In genomic region chr14:45325471-45325870, GRCm38 (mm10) we compare ENCODE assay signal across 11 mouse cellular contexts. TPM values are rescaled to one million over a fixed set of nuclear protein-coding genes. Genes with fewer than 3 reads are reported as not detected.
DNase-seq lines count a peak whose midpoint lies in the region; ATAC-seq and TF ChIP-seq lines count a peak whose summit lies in the region.
"Had no signal": no experiment of that assay in that cellular context is flagged by ENCODE, and none has a peak within 500 bp of the region (broad histone marks: within the 10 kb centered on the region; RNA-seq: fewer than 3 reads in every experiment).

No protein-coding gene starts in this region.

- no peak for ATAC-seq in kidney, embryonic 14.5 days (ENCODE audit: low FRiP score, low TSS enrichment)
- no peak for ATAC-seq in embryonic facial prominence, embryonic 14.5 days (ENCODE audit: low read depth)
- ATAC-seq in megakaryocyte, adult 5-6 weeks (ENCODE audit: poor library complexity, severe bottlenecking), result peak; percentile 61
- ATAC-seq in hindbrain, embryonic 12.5 days (ENCODE audit: low FRiP score), result no peak

- no peak overlapping the region for H3K27ac ChIP-seq in kidney, embryonic 14.5 days (ENCODE audit: low read depth, low read length)
- peak overlapping the region; percentile 75 for H3K27ac ChIP-seq in MEL (ENCODE audit: control insufficient read depth, low read depth, low read length)
- no peak overlapping the region for H3K27ac ChIP-seq in embryonic facial prominence, embryonic 14.5 days (replicated peaks; ENCODE audit: low read depth, low read length)
- H3K27ac ChIP-seq in hindbrain, embryonic 12.5 days, result no peak overlapping the region
- H3K27ac ChIP-seq: midbrain, embryonic 12.5 days had no signal

- no peaks in the 10 kb centered on the region for H3K27me3 ChIP-seq in kidney, embryonic 14.5 days (ENCODE audit: control insufficient read depth, insufficient read depth, low read length)
- H3K27me3 ChIP-seq in MEL (ENCODE audit: control insufficient read depth in 1 of 2, insufficient read depth in 2 of 2, low read length in 2 of 2), result no peaks in the 10 kb centered on the region
- H3K27me3 ChIP-seq in embryonic facial prominence, embryonic 14.5 days (replicated peaks; ENCODE audit: control insufficient read depth, insufficient read depth, low read length), result no peaks in the 10 kb centered on the region
- H3K27me3 ChIP-seq in hindbrain, embryonic 12.5 days, result no peaks in the 10 kb centered on the region
- H3K27me3 ChIP-seq: midbrain, embryonic 12.5 days had no signal

- H3K4me2 ChIP-seq in kidney, embryonic 14.5 days (replicated peaks; ENCODE audit: low read depth, low read length), result no peak overlapping the region
- H3K4me2 ChIP-seq in embryonic facial prominence, embryonic 14.5 days (ENCODE audit: low read depth, low read length), result no peak overlapping the region
- no peak overlapping the region for H3K4me2 ChIP-seq in hindbrain, embryonic 12.5 days (replicated peaks)
- H3K4me2 ChIP-seq: midbrain, embryonic 12.5 days had no signal

- no peak for TF ChIP-seq POLR2A in MEL (IDR thresholded peaks at IDR 0.05; ENCODE audit: control insufficient read depth in 1 of 2, insufficient read depth in 1 of 2, low read depth in 1 of 2, low read length in 2 of 2, poor library complexity in 1 of 2)

- peaks cover 8% of the 10 kb centered on the region for H3K79me2 ChIP-seq in MEL (ENCODE audit: control insufficient read depth, insufficient read depth, low read length, poor library complexity)

- no peak for TF ChIP-seq RAD21 in MEL (IDR thresholded peaks at IDR 0.05; ENCODE audit: low read depth, low read length)

- no peak for TF ChIP-seq CTCF in MEL (IDR thresholded peaks at IDR 0.05 in 2 of 3, conservative IDR thresholded peaks at IDR 0.05 in 1 of 3; ENCODE audit: control insufficient read depth in 1 of 3, insufficient read depth in 1 of 3, low read depth in 2 of 3, low read length in 3 of 3, poor library complexity in 1 of 3, severe bottlenecking in 1 of 3)

- no peaks in the 10 kb centered on the region for H3K36me3 ChIP-seq in kidney, embryonic 14.5 days (ENCODE audit: control insufficient read depth, insufficient read depth, low read length)
- H3K36me3 ChIP-seq in MEL (ENCODE audit: control insufficient read depth in 1 of 2, insufficient read depth in 2 of 2, low read length in 2 of 2), result peaks cover 0 to 52% of the 10 kb centered on the region in 2 experiments; a peak in 2 of 4 replicates
- H3K36me3 ChIP-seq in embryonic facial prominence, embryonic 14.5 days (ENCODE audit: control insufficient read depth, insufficient read depth, low read length), result no peaks in the 10 kb centered on the region
- H3K36me3 ChIP-seq in hindbrain, embryonic 12.5 days, result no peaks in the 10 kb centered on the region
- H3K36me3 ChIP-seq: midbrain, embryonic 12.5 days had no signal

- DNase-seq in kidney, adult 11 months, result peak; percentile 18
- peak; percentile 63 for DNase-seq in MEL (ENCODE audit: low read depth, low spot score)
- peak; percentile 23 for DNase-seq in embryonic facial prominence, embryonic 14.5 days (ENCODE audit: low spot score)
- DNase-seq in gastrocnemius, postnatal 25 days, result no peak
- DNase-seq in kidney, postnatal 25 days, result no peak
- DNase-seq: cerebellum, adult 9-10 months; thymus, postnatal 25 days had no signal

- no peak overlapping the region for H3K4me3 ChIP-seq in kidney, embryonic 14.5 days (ENCODE audit: low read length)
- no peak overlapping the region for H3K4me3 ChIP-seq in MEL (ENCODE audit: control insufficient read depth in 1 of 2, insufficient read depth in 1 of 2, low read depth in 2 of 2, low read length in 2 of 2)
- no peak overlapping the region for H3K4me3 ChIP-seq in embryonic facial prominence, embryonic 14.5 days (ENCODE audit: low read depth, low read length)
- H3K4me3 ChIP-seq in hindbrain, embryonic 12.5 days, result no peak overlapping the region
- H3K4me3 ChIP-seq: midbrain, embryonic 12.5 days had no signal

- TF ChIP-seq EP300 in MEL (IDR thresholded peaks at IDR 0.05; ENCODE audit: low read depth in 1 of 2, low read length in 2 of 2), result peak in 1 of 2 experiments; percentile 35; a peak in 1 of 4 replicates

- H3K9ac ChIP-seq in kidney, embryonic 14.5 days (ENCODE audit: low read depth, low read length), result no peak overlapping the region
- peak overlapping the region; percentile 24; the same call in 1 of the 2 replicates for H3K9ac ChIP-seq in MEL (ENCODE audit: control insufficient read depth, low read depth, low read length, poor library complexity, severe bottlenecking)
- no peak overlapping the region for H3K9ac ChIP-seq in embryonic facial prominence, embryonic 14.5 days (ENCODE audit: low read depth, low read length)
- no peak overlapping the region for H3K9ac ChIP-seq in hindbrain, embryonic 12.5 days
- H3K9ac ChIP-seq: midbrain, embryonic 12.5 days had no signal

- no peaks in the 10 kb centered on the region for H3K9me3 ChIP-seq in kidney, embryonic 14.5 days (ENCODE audit: control insufficient read depth, low read length)
- no peaks in the 10 kb centered on the region for H3K9me3 ChIP-seq in MEL (replicated peaks; ENCODE audit: insufficient read depth, low read length)
- no peaks in the 10 kb centered on the region for H3K9me3 ChIP-seq in embryonic facial prominence, embryonic 14.5 days (ENCODE audit: control insufficient read depth, low read length)
- H3K9me3 ChIP-seq in hindbrain, embryonic 12.5 days (replicated peaks), result no peaks in the 10 kb centered on the region
- H3K9me3 ChIP-seq: midbrain, embryonic 12.5 days had no signal

- H3K4me1 ChIP-seq in kidney, embryonic 14.5 days (ENCODE audit: control insufficient read depth, insufficient read depth, low read length), result no peaks in the 10 kb centered on the region
- peaks cover 27 to 31% of the 10 kb centered on the region in 2 experiments for H3K4me1 ChIP-seq in MEL (ENCODE audit: control insufficient read depth in 1 of 2, insufficient read depth in 2 of 2, low read length in 2 of 2)
- H3K4me1 ChIP-seq in embryonic facial prominence, embryonic 14.5 days (ENCODE audit: control insufficient read depth, insufficient read depth, low read length), result no peaks in the 10 kb centered on the region
- 0 out of 2 replicates have a peak, but pooled peaks cover 3% of the 10 kb centered on the region for H3K4me1 ChIP-seq in hindbrain, embryonic 12.5 days

TF ChIP-seq in MEL, 35 proteins besides CTCF, POLR2A, EP300 and RAD21:
- TF ChIP-seq ETS1 (IDR thresholded peaks at IDR 0.05; ENCODE audit: low read depth, low read length) (peak; percentile 37; the same call in 1 of the 2 replicates), TAL1 (IDR thresholded peaks at IDR 0.05; ENCODE audit: low read length) (no peak)

RNA-seq across cellular contexts. Expression of gene Psmc6, which starts 4.1 kb away (rescaled TPM):
- polyA plus RNA-seq in kidney, embryonic 14.5 days (2014; fragmentation: Nextera tagmentation; extraction: Ambion mirVana), result 198 and 227 TPM in 2 replicates
- 125 and 156 TPM in 2 replicates for total RNA-seq in MEL (2012; rRNA removed)
- polyA plus RNA-seq in MEL (2012; ENCODE audit: insufficient read depth in 1 of 2, insufficient read length in 2 of 2, low read depth in 1 of 2, low replicate concordance in 2 of 2, missing spikeins in 1 of 2), result 100 to 1,000 TPM; 208 to 270 TPM
- 153 and 162 TPM in 2 replicates for polyA plus RNA-seq in embryonic facial prominence, embryonic 14.5 days (2014; fragmentation: Nextera tagmentation; extraction: Ambion mirVana)
- 120 and 126 TPM in 2 replicates for total RNA-seq in megakaryocyte, adult 5-6 weeks (2015)
- total RNA-seq in megakaryocyte, adult 5-6 weeks (2017), result 140 and 144 TPM in 2 replicates
- polyA plus RNA-seq in hindbrain, embryonic 12.5 days (2016; fragmentation: Nextera tagmentation; extraction: Ambion mirVana), result 197 and 206 TPM in 2 replicates
- total RNA-seq in gastrocnemius, postnatal 25 days (2021), result 100 to 1,000 TPM in 1 of 2 experiments, 10 to 100 TPM in 1; 95.6 to 107 TPM

RNA-seq across cellular contexts. Expression of gene Ero1l, which starts 6.9 kb away (rescaled TPM):
- 16.0 and 30.3 TPM in 2 replicates for polyA plus RNA-seq in kidney, embryonic 14.5 days (2014; fragmentation: Nextera tagmentation; extraction: Ambion mirVana)
- 42.0 and 95.6 TPM in 2 replicates for total RNA-seq in MEL (2012; rRNA removed)
- 100 to 1,000 TPM; 114 to 273 TPM for polyA plus RNA-seq in MEL (2012; ENCODE audit: insufficient read depth in 1 of 2, insufficient read length in 2 of 2, low read depth in 1 of 2, low replicate concordance in 2 of 2, missing spikeins in 1 of 2)
- 31.0 and 33.7 TPM in 2 replicates for polyA plus RNA-seq in embryonic facial prominence, embryonic 14.5 days (2014; fragmentation: Nextera tagmentation; extraction: Ambion mirVana)
- total RNA-seq in megakaryocyte, adult 5-6 weeks (2015), result 72.1 and 75.6 TPM in 2 replicates
- total RNA-seq in megakaryocyte, adult 5-6 weeks (2017), result 43.2 and 80.7 TPM in 2 replicates
- polyA plus RNA-seq in hindbrain, embryonic 12.5 days (2016; fragmentation: Nextera tagmentation; extraction: Ambion mirVana), result 40.9 and 41.2 TPM in 2 replicates
- total RNA-seq in gastrocnemius, postnatal 25 days (2021), result 1 to 10 TPM; 5.0 to 8.6 TPM

RNA-seq across cellular contexts. Expression of gene Styx, which starts 25.4 kb away (rescaled TPM):
- polyA plus RNA-seq in kidney, embryonic 14.5 days (2014; fragmentation: Nextera tagmentation; extraction: Ambion mirVana), result 70.9 and 81.2 TPM in 2 replicates
- 18.0 and 19.9 TPM in 2 replicates for total RNA-seq in MEL (2012; rRNA removed)
- 10 to 100 TPM in 1 of 2 experiments, not detected in 1; 27.2 TPM for polyA plus RNA-seq in MEL (2012; ENCODE audit: insufficient read depth in 1 of 2, insufficient read length in 2 of 2, low read depth in 1 of 2, low replicate concordance in 2 of 2, missing spikeins in 1 of 2)
- polyA plus RNA-seq in embryonic facial prominence, embryonic 14.5 days (2014; fragmentation: Nextera tagmentation; extraction: Ambion mirVana), result 77.4 and 77.5 TPM in 2 replicates
- total RNA-seq in megakaryocyte, adult 5-6 weeks (2015), result 22.0 and 23.7 TPM in 2 replicates
- total RNA-seq in megakaryocyte, adult 5-6 weeks (2017), result 13.1 and 14.1 TPM in 2 replicates
- 46.2 and 58.4 TPM in 2 replicates for polyA plus RNA-seq in hindbrain, embryonic 12.5 days (2016; fragmentation: Nextera tagmentation; extraction: Ambion mirVana)
- total RNA-seq in gastrocnemius, postnatal 25 days (2021), result 10 to 100 TPM; 47.3 to 62.4 TPM

Comparison
In these comparisons a context has a peak if more than half of its experiments do, and no peak if none do; other contexts are left out.
1. DNase-seq: peak in kidney, adult 11 months (single experiment), MEL (single experiment) and embryonic facial prominence, embryonic 14.5 days (single experiment); none in gastrocnemius, postnatal 25 days (single experiment) and kidney, postnatal 25 days (0 of 2).